Mouse (Mus musculus): ENCODE results near the gene Tex26.

GRCm38 (mm10) chr5:149402029-149402428, 37.4 kb upstream of the Tex26 start:
- TF ChIP-seq CTCF (IDR thresholded peaks at IDR 0.05; ENCODE audit: extremely low read depth, insufficient read length, insufficient replicate concordance, low read depth, low read length) (no peak), POLR2A (IDR thresholded peaks at IDR 0.05; ENCODE audit: low read depth, low read length) (no peak)
